Mouse (Mus musculus) C2C12 (cell line): Measurements from ENCODE around the gene Stk32c. TPM values are rescaled to one million over a fixed set of nuclear protein-coding genes. Genes with fewer than 3 reads are reported as not detected.

ENCODE experiments used
- H3K27me3 ChIP-seq: one replicate; pipeline ENCODE4 v1.6.1; 2011; ENCODE audit not compliant: control insufficient read depth, insufficient read depth, insufficient read length
- H3K36me3 ChIP-seq: one replicate; pipeline ENCODE4 v1.6.1; 2011; ENCODE audit not compliant: control insufficient read depth, insufficient read depth
- H3K4me3 ChIP-seq: one replicate; pipeline ENCODE4 v1.5.1; 2011; ENCODE audit warnings: mild to moderate bottlenecking, control low read depth; ENCODE audit not compliant: poor library complexity, insufficient read depth, severe bottlenecking
- H3K79me2 ChIP-seq: one replicate; pipeline ENCODE4 v1.6.1; 2011; ENCODE audit not compliant: control insufficient read depth, insufficient read depth
- H3K79me3 ChIP-seq: one replicate; pipeline ENCODE4 v1.6.1; 2011; ENCODE audit warnings: low read depth, control low read depth
- H3ac ChIP-seq: one replicate; pipeline ENCODE3; 2011; ENCODE audit warnings: low read depth; ENCODE audit not compliant: control insufficient read depth, insufficient read length
- CEBPB ChIP-seq: IDR thresholded peaks from one replicate; pipeline ENCODE4 v1.6.1; 2011; ENCODE audit warnings: low read depth, mild to moderate bottlenecking, control low read depth, moderate library complexity
- CTCF ChIP-seq: IDR thresholded peaks from one replicate; pipeline ENCODE4 v1.5.1; 2011; ENCODE audit not compliant: control insufficient read depth, insufficient read depth, insufficient read length
- FOSL1 ChIP-seq: IDR thresholded peaks from one replicate; pipeline ENCODE4 v1.8.0; 2011; ENCODE audit warnings: mild to moderate bottlenecking, low read length; ENCODE audit not compliant: poor library complexity, insufficient read depth, severe bottlenecking
- MAX ChIP-seq: IDR thresholded peaks from one replicate; pipeline ENCODE4 v1.6.1; 2011; ENCODE audit warnings: mild to moderate bottlenecking, control low read depth
- MYOD1 ChIP-seq: IDR thresholded peaks from one replicate; pipeline ENCODE4 v1.6.1; 2011; ENCODE audit warnings: low read depth; ENCODE audit not compliant: control insufficient read depth, insufficient read length
- MYOG ChIP-seq: IDR thresholded peaks from one replicate; pipeline ENCODE4 v1.6.1; 2011; ENCODE audit not compliant: control insufficient read depth, insufficient read length; ENCODE audit errors: extremely low read depth
- USF1 ChIP-seq: IDR thresholded peaks from one replicate; pipeline ENCODE4 v1.6.1; 2011; ENCODE audit warnings: low read depth, mild to moderate bottlenecking, control low read depth, moderate library complexity
- polyA plus RNA-seq: library from polyadenylated mRNA; unstranded; fragments of >200 nt; fragmentation: generic; extraction: Trizol; gene quantifications from one replicate; pipeline ENCODE4 v1.2.1, GENCODE M21; 2012; ENCODE audit warnings: missing spikeins

Stk32c gene
- polyA plus RNA-seq, 1 experiment = 2.6 TPM

DNA sequence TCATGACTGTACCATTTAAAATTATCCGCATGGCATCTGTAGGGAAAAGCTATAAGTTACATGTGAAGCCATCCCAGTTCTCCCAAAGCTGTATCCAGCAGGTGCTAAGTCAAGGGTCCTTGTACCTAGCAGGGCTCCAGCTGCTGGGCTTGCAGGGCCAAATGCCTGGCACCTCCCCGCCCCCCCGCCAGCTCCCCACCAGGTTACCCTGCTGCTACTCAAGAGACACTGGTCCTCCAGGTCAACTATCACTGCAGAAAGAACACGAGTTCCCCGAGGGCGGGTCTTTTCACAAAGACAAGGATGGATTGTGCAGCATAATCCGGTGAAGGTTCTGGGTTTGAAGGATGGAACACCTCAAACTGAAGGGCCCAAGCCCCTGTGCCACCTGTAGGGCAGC, 25.8 kb downstream of the Stk32c start:
- no peaks in the 10 kb centered on the region for H3K79me2 ChIP-seq
- no peaks in the 10 kb centered on the region for H3K27me3 ChIP-seq
- no peak overlapping the region for H3ac ChIP-seq
- H3K79me3 ChIP-seq = no peaks in the 10 kb centered on the region
- H3K4me3 ChIP-seq = no peak overlapping the region
- H3K36me3 ChIP-seq = no peaks in the 10 kb centered on the region
- TF ChIP-seq USF1 = no peak
- TF ChIP-seq MYOD1 = no peak
- TF ChIP-seq FOSL1 = no peak
- no peak for TF ChIP-seq CEBPB
- no peak for TF ChIP-seq CTCF
- TF ChIP-seq MAX = no peak
- TF ChIP-seq MYOG = no peak

GRCm38 (mm10) chr7:139186436-139186835, 26.7 kb downstream of the Stk32c start:
- no peak overlapping the region for H3ac ChIP-seq
- H3K4me3 ChIP-seq = no peak overlapping the region
- no peaks in the 10 kb centered on the region for H3K79me2 ChIP-seq
- no peaks in the 10 kb centered on the region for H3K36me3 ChIP-seq
- H3K27me3 ChIP-seq = no peaks in the 10 kb centered on the region
- no peak for TF ChIP-seq CEBPB
- no peak for TF ChIP-seq MYOD1
- no peak for TF ChIP-seq MYOG
- TF ChIP-seq USF1 = no peak
- no peak for TF ChIP-seq CTCF
- no peak for TF ChIP-seq MAX
- TF ChIP-seq FOSL1 = no peak
- H3K79me3 ChIP-seq = no peaks in the 10 kb centered on the region

DNA sequence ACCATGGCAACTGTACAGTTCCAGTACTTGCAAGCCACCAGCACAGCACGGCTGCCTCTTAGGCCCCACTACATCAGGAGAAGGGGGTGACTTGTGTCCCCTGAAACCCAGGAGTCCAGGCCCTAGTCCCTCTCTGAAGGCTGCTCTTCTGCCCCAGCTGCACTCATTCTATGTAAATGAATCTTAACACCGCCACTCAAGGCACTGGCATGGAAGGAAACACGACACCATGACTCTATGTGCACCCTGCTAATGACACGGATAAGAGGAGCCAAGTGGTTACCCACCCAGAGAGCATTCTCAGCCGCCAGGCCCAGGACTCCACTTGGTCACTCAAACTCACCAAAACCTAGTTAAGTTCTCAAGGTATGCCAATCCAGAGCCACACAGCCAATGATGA, 27.1 kb downstream of the Stk32c start:
- TF ChIP-seq MYOD1 (no peak), USF1 (no peak), CEBPB (no peak)
- H3K79me3 ChIP-seq = no peaks in the 10 kb centered on the region
- no peak overlapping the region for H3ac ChIP-seq
- no peaks in the 10 kb centered on the region for H3K79me2 ChIP-seq
- H3K36me3 ChIP-seq = no peaks in the 10 kb centered on the region
- H3K27me3 ChIP-seq = no peaks in the 10 kb centered on the region
- H3K4me3 ChIP-seq = no peak overlapping the region

DNA sequence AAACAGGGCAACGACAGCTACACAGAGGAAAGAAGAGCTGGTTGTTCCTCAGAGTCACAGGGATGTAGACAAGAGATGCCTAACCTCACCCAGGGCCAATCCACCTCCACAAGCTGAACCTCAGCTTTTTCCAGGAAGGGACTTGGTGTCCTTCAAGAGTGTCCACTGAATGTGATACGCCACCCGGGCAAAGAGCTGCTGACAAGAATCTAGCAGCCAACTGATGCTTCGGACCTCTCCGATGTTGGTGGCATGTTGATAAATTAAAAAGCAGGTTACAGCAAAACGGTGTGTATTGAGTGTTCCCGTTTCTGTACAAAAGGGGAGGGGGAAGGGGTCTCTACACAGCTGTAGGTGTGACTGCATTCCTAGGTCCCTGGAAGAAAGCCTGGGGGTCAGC, 28.3 kb downstream of the Stk32c start:
- H3ac ChIP-seq = no peak overlapping the region
- H3K79me3 ChIP-seq = no peaks in the 10 kb centered on the region
- H3K4me3 ChIP-seq = no peak overlapping the region
- no peaks in the 10 kb centered on the region for H3K27me3 ChIP-seq
- H3K79me2 ChIP-seq = no peaks in the 10 kb centered on the region
- TF ChIP-seq CTCF (no peak), USF1 (no peak), CEBPB (no peak), MYOG (no peak), FOSL1 (no peak), MYOD1 (no peak), MAX (no peak)
- no peaks in the 10 kb centered on the region for H3K36me3 ChIP-seq

DNA sequence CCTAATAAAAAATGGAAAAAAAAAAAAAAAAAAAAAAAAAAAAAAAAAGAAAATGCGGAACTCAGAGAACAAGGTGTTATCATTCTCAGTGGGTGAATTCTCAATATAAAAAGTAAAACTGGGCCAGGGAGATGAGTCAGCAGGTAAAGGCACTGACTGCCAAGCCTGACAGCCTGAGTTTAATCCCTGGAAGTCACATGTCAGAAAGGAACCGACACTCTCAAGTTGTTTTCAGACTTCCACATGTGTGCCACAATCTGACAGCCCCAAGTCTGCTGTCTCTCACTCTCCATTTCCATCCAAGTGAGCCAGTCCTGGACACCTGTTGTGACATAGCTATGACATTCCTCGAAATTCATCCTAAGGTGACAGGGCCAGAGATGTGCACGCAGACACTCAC, 28.7 kb downstream of the Stk32c start:
- TF ChIP-seq MYOG = no peak
- no peak for TF ChIP-seq MYOD1
- TF ChIP-seq CEBPB = no peak
- TF ChIP-seq FOSL1 = no peak
- TF ChIP-seq USF1 = no peak
- no peak for TF ChIP-seq CTCF
- no peak for TF ChIP-seq MAX
- no peaks in the 10 kb centered on the region for H3K79me2 ChIP-seq
- no peak overlapping the region for H3ac ChIP-seq
- no peaks in the 10 kb centered on the region for H3K27me3 ChIP-seq
- H3K4me3 ChIP-seq = no peak overlapping the region
- H3K36me3 ChIP-seq = no peaks in the 10 kb centered on the region
- no peaks in the 10 kb centered on the region for H3K79me3 ChIP-seq

DNA sequence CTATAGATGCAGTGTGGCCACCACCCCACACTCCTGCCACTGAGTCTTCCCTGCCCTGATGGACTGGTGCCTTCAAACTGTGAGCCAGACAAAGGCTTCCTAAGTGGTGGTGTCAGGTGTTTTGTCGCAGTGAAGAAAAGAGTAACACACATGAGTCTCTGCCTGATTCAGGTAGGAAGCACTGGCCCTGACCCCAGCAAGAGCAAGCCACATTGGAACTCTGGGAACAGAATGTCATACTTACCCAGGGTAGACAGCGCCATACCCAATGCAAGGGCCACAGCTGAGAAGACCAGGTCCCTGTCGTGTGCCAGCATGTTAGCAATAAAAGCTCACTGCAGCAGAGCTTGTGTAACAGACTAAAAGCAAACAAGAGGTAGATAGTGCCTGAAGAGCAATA, 33.0 kb downstream of the Stk32c start:
- no peak overlapping the region for H3ac ChIP-seq
- no peaks in the 10 kb centered on the region for H3K79me3 ChIP-seq
- TF ChIP-seq MYOG (no peak), CTCF (no peak), FOSL1 (no peak), MYOD1 (no peak), MAX (no peak), USF1 (no peak), CEBPB (no peak)
- no peaks in the 10 kb centered on the region for H3K27me3 ChIP-seq
- no peak overlapping the region for H3K4me3 ChIP-seq
- H3K36me3 ChIP-seq = no peaks in the 10 kb centered on the region
- H3K79me2 ChIP-seq = no peaks in the 10 kb centered on the region
